Mouse (Mus musculus) cortical plate, adult 2 months (tissue): Measurements from ENCODE around the gene Stox2.

Experiments
- CTCF ChIP-seq: fragments of 200-500 bp; IDR thresholded peaks from 2 replicates; pipeline ENCODE4 v1.5.1; 2011; ENCODE audit warnings: mild to moderate bottlenecking, control low read depth, low read length; ENCODE audit not compliant: insufficient read depth; ENCODE audit errors: extremely low read depth
- POLR2A ChIP-seq: fragments of 200-500 bp; IDR thresholded peaks from 2 replicates; pipeline ENCODE4 v1.6.1; 2011; ENCODE audit warnings: mild to moderate bottlenecking, low read length, control low read depth; ENCODE audit not compliant: insufficient read depth; ENCODE audit errors: extremely low read depth

GRCm38 (mm10) chr8:47373757-47374156 lies 72.4 kb downstream of the Stox2 start:
- TF ChIP-seq CTCF (no peak), POLR2A (no peak)
